Mouse (Mus musculus) ovary, postnatal 36 days (tissue): ENCODE measurements around the gene Gpd1.
A peak's percentile ranks its signal among the peaks of the same experiment; 100 is the strongest.
"Not testable (repeated sequence)": the region's sequence is repeated elsewhere in the genome, so short reads cannot be mapped to it uniquely, and the experiment has no call there.

Experiments used
- DNase-seq: peaks from one replicate; pipeline ENCODE4 v3.0.0; 2022; ENCODE audit warnings: low spot score, mixed read lengths

Gpd1 gene

GRCm38 (mm10) chr15:99721921-99722743 is 4.8 kb downstream of the Gpd1 start:
- no peak for DNase-seq

DNA sequence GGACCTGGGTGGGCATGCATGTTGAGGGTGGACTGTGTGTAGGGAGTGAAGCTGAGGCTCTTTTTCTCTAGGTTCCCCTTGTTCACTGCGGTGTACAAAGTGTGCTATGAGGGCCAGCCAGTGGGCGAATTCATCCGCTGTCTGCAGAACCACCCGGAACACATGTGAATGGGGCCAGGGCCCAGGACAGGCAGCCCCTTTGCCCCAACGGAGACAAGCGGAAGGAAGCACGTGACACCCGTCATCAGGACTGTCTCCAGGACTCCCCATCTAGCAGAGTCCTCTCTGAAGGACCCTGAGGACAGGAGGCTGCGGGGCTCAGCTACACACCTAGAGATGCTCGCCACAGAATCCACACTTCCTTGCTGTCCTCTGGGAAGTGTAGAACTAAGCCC is 5.8 kb downstream of the Gpd1 start:
- DNase-seq: no peak

DNA sequence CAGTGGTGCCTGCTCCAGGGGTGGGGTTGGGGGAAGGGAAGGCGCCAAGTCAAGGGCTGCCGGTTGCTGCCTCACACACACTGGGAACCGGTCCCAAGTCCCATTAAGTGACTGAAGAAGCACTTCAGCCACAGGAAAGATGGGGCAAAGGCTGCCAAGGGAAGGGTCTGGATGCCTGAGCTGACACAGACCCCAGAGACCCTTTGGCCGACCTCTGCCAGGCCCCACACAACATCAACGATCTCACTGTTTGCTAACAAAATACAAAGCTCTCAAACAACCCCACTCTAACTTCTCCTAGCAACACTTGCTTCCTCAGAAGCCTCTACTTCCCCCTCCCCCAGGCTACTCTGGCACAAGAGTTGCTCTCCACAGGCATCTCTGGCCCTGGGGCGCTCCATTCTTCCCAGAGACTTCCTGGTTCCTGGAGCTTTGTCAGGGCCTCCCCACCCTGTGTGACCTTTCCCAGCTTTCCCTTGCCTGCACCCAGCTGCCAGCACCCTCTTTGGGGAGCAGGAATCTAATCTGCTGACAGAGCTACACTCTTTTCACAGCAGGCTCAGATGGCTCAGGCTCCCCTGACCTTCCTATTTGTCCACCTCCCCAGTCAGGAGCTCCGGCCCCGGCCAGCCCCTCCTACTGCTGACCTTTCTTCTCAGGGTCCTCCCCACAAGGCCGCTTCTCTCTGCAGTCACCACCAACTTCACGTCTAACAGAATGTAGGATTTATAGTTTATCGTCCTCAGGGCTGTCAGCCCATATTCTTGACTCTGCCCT is 6.4 kb downstream of the Gpd1 start:
- DNase-seq: peak; percentile 67

GRCm38 (mm10) chr15:99724292-99725021 is 7.1 kb downstream of the Gpd1 start:
- peak; percentile 61 for DNase-seq

DNA sequence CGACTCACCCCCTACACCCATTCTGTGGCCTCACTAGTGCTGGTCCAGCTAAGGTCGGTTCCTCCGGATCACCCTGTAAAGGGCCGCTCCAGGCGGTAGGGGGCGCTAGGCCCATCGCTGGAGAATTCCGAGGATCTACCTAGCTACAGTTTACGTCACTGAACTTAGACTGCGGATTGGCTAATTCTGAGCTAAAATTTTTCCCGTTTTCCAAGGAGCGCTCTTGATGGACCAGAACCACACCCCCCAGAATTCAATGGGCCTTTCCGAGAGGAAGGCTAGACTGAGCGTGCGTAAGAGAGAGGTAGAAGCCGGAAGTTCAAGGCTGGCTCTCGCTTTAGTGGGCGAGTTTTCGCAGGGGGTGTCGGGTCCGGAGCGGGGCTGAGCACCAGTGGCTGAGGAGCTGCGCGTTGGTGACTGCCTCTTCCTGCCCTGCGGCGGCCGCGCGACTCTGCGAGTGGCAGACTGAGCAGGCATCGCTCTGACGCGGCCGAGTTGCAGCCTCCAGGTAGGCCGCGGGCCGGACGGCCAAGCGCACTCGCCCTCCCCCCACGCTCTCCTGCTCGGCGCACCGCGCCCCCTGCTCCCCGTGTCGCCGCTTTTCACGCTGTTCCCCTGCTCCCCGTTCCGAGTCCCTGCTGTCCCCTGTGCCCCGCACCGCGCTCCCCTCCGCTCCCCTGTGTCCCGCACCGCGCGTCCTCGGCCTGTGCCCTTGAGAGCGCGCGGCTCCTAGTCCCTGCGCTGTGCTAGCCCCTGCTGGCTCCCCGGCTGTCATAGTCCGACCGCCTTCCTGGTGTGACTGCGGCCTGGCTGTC is 8.2 kb downstream of the Gpd1 start, which contains the start of gene Cox14:
Gene Cox14 (plus strand): TSS at position 278 of the 815 bp plus-strand sequence.
- DNase-seq: peak; percentile 91

- DNase-seq: no peak
These were observed 9.2 kb downstream of the Gpd1 start for GRCm38 (mm10) chr15:99726549-99726948.

DNA sequence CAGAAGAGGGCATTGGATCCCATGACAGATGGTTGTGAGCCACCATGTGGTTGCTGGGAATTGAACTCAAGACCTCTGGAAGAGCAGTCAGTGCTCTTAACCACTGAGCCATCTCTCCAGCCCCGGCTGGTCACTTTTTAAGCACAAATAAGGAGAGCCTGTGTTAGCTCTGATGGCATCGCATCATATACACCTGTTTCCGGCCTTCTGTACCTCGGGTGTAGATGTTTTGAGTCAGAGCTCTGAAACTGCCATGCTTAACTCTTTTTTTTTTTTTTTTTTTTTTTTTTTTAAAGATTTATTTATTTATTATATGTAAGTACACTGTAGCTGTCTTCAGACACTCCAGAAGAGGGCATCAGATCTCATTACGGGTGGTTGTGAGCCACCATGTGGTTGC is 9.7 kb downstream of the Gpd1 start:
- DNase-seq: not testable (repeated sequence)

- no peak for DNase-seq
These were observed 10.2 kb downstream of the Gpd1 start for GRCm38 (mm10) chr15:99727525-99727924.

GRCm38 (mm10) chr15:99728211-99728610 is 10.9 kb downstream of the Gpd1 start:
- no peak for DNase-seq

DNA sequence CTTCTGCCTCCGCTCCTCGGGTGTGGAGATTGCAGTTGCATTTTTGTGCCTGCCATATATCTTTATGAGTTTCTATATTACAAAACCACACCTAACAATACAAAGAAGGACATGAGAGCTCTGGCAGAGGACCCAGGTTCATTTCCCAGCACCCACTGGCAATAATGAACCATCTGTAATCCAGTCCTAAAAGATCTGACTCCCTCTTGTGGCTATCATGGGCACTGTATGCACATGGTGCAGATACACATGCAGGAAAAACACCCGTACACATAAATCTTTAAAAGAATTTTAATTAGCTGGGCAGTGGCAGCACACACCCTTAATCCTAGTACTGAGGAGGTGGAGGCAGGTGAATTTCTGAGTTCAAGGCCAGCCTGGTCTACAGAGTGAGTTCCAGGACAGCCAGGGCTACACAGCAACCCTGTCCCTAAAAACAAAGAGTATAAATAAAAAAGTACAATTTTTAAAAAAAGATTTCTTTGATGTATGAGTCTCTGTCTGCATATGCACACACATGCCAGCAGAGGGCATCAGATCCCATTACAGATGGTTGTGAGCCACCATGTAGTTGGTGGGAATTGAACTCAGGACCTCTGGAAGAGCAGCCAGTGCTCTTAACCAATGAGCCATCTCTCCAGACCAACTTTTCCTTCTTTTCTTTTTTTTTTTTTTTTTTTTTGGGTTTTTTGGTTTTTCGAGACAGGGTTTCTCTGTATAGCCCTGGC is 11.9 kb downstream of the Gpd1 start:
- DNase-seq: no peak

GRCm38 (mm10) chr15:99731167-99731566 is 13.9 kb downstream of the Gpd1 start:
- DNase-seq: no peak

DNA sequence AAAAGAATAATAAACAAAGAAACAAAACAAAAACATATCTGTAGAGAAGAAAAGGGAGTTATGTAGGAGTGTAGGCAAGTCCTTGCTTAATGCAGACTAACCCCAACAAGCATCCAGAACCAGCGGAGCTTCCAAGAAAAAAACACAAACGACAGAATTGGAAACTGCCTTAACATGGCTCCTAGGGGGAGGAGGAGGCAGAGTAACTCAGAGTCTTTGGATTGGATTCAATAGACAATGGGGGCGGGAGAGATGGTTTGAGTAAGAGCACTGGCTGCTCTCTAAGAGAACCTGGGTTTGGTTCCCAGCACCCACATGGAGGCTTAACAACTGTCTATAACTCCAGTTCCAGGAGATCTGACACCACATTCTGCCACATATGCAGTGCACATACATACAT is 14.4 kb downstream of the Gpd1 start:
- no peak for DNase-seq

DNA sequence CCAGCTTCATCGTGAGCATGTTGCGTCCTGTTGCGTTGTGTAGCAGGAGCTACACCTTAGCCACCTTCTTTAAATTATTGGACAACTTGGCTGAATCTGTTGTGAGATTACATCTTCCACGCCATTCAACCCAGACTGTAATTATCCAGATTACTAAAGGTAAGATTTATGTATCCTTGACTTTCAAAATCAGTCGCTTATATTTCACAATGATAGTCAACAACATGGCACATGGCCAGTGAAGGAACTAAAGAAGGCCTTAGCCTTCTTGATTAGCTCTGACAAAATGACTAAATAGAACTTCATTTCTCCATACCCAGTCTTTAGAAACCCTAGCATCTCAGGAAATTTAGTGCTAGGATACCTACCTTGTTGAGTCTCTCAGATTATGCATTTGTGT is 15.9 kb downstream of the Gpd1 start:
- DNase-seq: no peak

DNA sequence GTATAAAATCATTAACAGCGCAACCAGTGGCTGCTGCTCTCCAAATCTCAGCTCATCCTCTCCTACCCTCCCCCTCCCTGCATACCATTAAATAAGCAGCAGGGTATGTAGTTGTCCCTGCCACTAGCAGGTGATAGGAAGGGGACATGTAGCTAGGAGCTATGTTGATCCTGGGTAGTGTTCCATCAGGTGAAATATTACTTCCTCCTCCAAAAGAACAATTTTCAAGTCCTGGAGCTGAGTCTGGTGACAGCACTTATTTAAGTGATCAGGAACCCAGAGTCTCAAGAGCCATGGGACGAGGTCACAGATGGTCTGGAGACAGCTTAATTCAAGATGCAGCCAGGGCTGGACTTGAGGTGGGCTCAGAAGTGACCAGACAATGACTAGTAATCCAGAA is 18.3 kb downstream of the Gpd1 start:
- DNase-seq: peak; percentile 100

GRCm38 (mm10) chr15:99736675-99737074 is 19.4 kb downstream of the Gpd1 start:
- no peak for DNase-seq

DNA sequence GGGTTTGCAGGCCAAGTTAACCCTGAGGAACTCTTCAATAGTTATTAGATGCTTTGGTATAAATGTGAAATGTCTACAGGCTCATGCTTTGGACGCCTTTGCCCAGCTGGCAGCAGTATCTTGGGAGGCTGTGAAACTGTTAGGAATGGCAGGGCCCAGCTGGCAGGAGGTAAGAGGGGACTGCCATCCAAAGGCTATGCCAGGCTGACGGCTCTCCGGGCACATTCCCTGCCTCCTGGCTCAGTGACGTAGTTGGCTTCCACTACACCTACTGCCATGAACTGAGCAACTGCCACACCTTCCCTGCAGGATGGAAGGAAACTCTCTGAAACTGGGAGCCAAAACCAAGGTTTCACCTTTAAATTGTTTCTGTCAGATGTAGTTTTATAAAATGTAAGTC is 22.9 kb downstream of the Gpd1 start:
- DNase-seq: no peak

- no peak for DNase-seq
These were observed 36.9 kb downstream of the Gpd1 start for GRCm38 (mm10) chr15:99754204-99754603.

DNA sequence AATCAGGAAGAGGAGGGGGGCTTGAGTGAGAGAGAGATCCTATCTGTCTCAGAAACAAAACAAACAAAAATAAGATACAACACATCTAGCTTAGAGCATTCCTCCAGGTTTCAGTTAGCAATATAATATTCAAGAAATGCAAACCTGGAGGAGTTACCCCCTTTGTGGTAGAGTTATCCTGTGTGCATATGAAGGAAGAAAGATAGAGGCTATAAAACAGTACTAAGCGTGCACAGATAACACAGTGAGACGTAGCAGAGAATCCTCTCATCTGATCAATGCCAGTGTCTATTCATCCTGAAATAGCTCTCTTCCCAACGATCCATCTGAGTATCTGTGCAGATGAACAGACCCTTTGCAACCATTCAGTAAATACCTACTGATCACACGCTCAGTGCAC is 50.2 kb downstream of the Gpd1 start:
- DNase-seq: no peak

GRCm38 (mm10) chr15:99768761-99769160 is 51.4 kb downstream of the Gpd1 start:
- DNase-seq: no peak

- no peak for DNase-seq
These were observed 53.7 kb downstream of the Gpd1 start for GRCm38 (mm10) chr15:99771004-99771500.
